Mouse (Mus musculus) heart, embryonic 15.5 days (tissue): ENCODE data around the gene Sult3a2. TPM values are rescaled to one million over a fixed set of nuclear protein-coding genes. Genes with fewer than 3 reads are reported as not detected.
"Not testable (repeated sequence)": the region's sequence is repeated elsewhere in the genome, so short reads cannot be mapped to it uniquely, and the experiment has no call there.

ENCODE experiments used
- ATAC-seq: fragments of 200-750 bp; cut with Nextera tagmentation; replicated peaks from 2 replicates; pipeline ENCODE4 v1.8.0; 2017; ENCODE audit warnings: low read depth, moderate TSS enrichment; ENCODE audit not compliant: insufficient number of reproducible peaks, insufficient read depth, low FRiP score
- H3K27ac ChIP-seq: fragments of 300-500 bp; sonication (generic); 2 replicates; pipeline ENCODE4 v1.5.1; 2015; ENCODE audit warnings: mild to moderate bottlenecking, inconsistent platforms
- H3K27me3 ChIP-seq: fragments of 300-500 bp; sonication (generic); 2 replicates; pipeline ENCODE4 v1.6.1; 2015; ENCODE audit warnings: inconsistent platforms
- H3K36me3 ChIP-seq: fragments of 300-500 bp; sonication (generic); 2 replicates; pipeline ENCODE4 v1.6.1; 2015; ENCODE audit warnings: mild to moderate bottlenecking, inconsistent platforms
- H3K4me1 ChIP-seq: fragments of 300-500 bp; sonication (generic); replicated peaks from 2 replicates; pipeline ENCODE4 v1.6.1; 2015; ENCODE audit warnings: inconsistent platforms
- H3K4me2 ChIP-seq: fragments of 300-500 bp; sonication (generic); 2 replicates; pipeline ENCODE4 v1.6.1; 2015; ENCODE audit warnings: inconsistent platforms, mild to moderate bottlenecking, moderate library complexity
- H3K4me3 ChIP-seq: fragments of 300-500 bp; sonication (generic); 2 replicates; pipeline ENCODE4 v1.5.1; 2015; ENCODE audit warnings: mild to moderate bottlenecking, inconsistent platforms
- H3K9ac ChIP-seq: fragments of 300-500 bp; sonication (generic); 2 replicates; pipeline ENCODE4 v1.6.1; 2015; ENCODE audit warnings: mild to moderate bottlenecking, inconsistent platforms
- H3K9me3 ChIP-seq: fragments of 300-500 bp; sonication (generic); replicated peaks from 2 replicates; pipeline ENCODE4 v1.6.1; 2016; ENCODE audit warnings: inconsistent platforms
- WGBS: fragments of 180-500 bp; shearing (Covaris S2); methylation state at CpG from one replicate; pipeline ENCODE4 v1.1.7; 2015; ENCODE audit warnings: mixed read lengths; 5-methylcytosine and 5-hydroxymethylcytosine counted together
- polyA plus RNA-seq: library from polyadenylated mRNA; unstranded; fragments of >200 nt; fragmentation: Nextera tagmentation; extraction: Ambion mirVana; gene quantifications from 2 replicates; pipeline ENCODE4 v1.2.1, GENCODE M21; 2015

Sult3a2 gene
- polyA plus RNA-seq = not detected in 2 replicates

DNA sequence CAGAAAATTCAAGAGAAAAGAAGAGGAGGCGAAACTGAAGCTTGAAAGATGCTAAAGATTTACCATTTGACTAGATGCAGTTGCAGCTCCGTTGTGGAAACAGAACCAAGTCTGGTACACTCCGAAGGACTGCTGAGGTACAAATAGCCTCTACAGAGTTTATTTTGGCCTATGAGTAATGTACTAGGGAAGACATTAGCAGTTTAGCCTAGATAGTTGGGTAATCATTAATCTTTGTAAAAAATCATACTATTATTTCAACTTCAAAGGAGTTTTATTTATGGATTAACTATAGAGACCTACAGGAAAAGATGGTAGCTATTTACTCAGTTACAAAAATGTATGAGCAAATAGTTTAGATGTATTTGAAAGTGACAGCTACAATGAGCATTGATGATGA is at the start of gene Sult3a2:
Gene Sult3a2, minus strand, starts transcription at position 101 of the 400 bp plus-strand sequence.
- Histone ChIP-seq H3K27me3 (no peaks in the 10 kb centered on the region), H3K36me3 (no peaks in the 10 kb centered on the region), H3K27ac (no peak within 1 kb of the TSS), H3K4me2 (no peak within 1 kb of the TSS), H3K4me3 (no peak within 1 kb of the TSS), H3K4me1 (no peaks in the 10 kb centered on the region), H3K9ac (no peak within 1 kb of the TSS), H3K9me3 (no peaks in the 10 kb centered on the region)
- WGBS = 83% methylated on average over 3 of the region's 3 CpGs
- no peak for ATAC-seq

- Histone ChIP-seq H3K4me2 (no peak overlapping the region), H3K4me1 (no peaks in the 10 kb centered on the region), H3K27ac (no peak overlapping the region), H3K9ac (no peak overlapping the region), H3K4me3 (no peak overlapping the region), H3K27me3 (no peaks in the 10 kb centered on the region), H3K36me3 (no peaks in the 10 kb centered on the region), H3K9me3 (no peaks in the 10 kb centered on the region)
- WGBS = 78% methylated on average over 3 of the region's 3 CpGs
- no peak for ATAC-seq
Observed at GRCm38 (mm10) chr10:33820892-33821291, 34.4 kb upstream of the Sult3a2 start.

- no peak overlapping the region for H3K4me3 ChIP-seq
- no peaks in the 10 kb centered on the region for H3K4me1 ChIP-seq
- H3K27me3 ChIP-seq = no peaks in the 10 kb centered on the region
- 59% methylated on average over 1 of the region's 1 CpGs for WGBS
- H3K9me3 ChIP-seq = no peaks in the 10 kb centered on the region
- H3K36me3 ChIP-seq = no peaks in the 10 kb centered on the region
- H3K27ac ChIP-seq = no peak overlapping the region
- H3K9ac ChIP-seq = no peak overlapping the region
- H3K4me2 ChIP-seq = no peak overlapping the region
- no peak for ATAC-seq
Observed at GRCm38 (mm10) chr10:33816923-33817322, 30.4 kb upstream of the Sult3a2 start.

DNA sequence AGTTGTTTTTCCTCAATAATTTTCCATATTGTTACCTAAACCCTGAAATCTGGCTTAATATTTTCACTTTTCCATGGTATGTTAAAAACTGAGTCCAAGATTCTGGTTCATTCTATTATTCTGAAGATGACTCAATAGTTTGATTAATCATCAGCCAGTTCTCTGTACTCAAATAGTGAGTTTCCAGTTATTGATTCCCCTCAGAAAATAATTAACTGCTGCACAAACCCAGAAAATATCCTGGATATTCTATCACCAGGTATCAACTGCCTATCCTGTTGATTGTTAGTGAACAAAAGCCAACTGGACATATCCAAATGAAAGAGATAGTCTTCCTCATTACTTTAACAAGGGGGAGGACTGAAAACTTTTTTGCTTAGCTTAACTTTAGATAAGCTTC is 27.8 kb upstream of the Sult3a2 start:
- no peak for ATAC-seq
- no peaks in the 10 kb centered on the region for H3K9me3 ChIP-seq
- H3K27ac ChIP-seq = no peak overlapping the region
- H3K36me3 ChIP-seq = no peaks in the 10 kb centered on the region
- no peak overlapping the region for H3K9ac ChIP-seq
- H3K27me3 ChIP-seq = no peaks in the 10 kb centered on the region
- no peak overlapping the region for H3K4me3 ChIP-seq
- H3K4me2 ChIP-seq = no peak overlapping the region
- no peaks in the 10 kb centered on the region for H3K4me1 ChIP-seq

DNA sequence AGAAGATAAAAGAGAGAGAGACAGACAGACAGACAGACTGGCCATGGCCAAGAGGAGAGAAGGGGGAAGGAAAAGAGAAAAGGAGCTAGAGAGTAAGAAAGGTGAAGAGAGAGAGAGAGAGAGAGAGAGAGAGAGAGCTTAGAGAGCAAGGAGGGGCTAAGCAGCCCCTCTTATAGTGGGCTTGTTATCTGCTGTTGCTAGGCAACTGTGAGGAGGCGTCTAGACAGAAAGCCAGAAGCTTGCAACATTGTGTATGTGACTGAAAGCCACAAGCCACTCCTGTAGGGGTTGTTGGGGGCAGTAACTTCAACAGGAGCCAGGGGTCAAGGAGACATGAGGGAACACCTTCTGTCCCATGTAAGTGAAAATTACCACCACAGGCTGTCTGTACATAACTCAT is 25.3 kb upstream of the Sult3a2 start:
- Histone ChIP-seq H3K4me2 (no peak overlapping the region), H3K9me3 (no peaks in the 10 kb centered on the region), H3K9ac (no peak overlapping the region), H3K4me3 (no peak overlapping the region), H3K36me3 (no peaks in the 10 kb centered on the region), H3K27me3 (no peaks in the 10 kb centered on the region), H3K27ac (no peak overlapping the region), H3K4me1 (no peaks in the 10 kb centered on the region)
- WGBS = 15% methylated on average over 1 of the region's 1 CpGs
- no peak for ATAC-seq

DNA sequence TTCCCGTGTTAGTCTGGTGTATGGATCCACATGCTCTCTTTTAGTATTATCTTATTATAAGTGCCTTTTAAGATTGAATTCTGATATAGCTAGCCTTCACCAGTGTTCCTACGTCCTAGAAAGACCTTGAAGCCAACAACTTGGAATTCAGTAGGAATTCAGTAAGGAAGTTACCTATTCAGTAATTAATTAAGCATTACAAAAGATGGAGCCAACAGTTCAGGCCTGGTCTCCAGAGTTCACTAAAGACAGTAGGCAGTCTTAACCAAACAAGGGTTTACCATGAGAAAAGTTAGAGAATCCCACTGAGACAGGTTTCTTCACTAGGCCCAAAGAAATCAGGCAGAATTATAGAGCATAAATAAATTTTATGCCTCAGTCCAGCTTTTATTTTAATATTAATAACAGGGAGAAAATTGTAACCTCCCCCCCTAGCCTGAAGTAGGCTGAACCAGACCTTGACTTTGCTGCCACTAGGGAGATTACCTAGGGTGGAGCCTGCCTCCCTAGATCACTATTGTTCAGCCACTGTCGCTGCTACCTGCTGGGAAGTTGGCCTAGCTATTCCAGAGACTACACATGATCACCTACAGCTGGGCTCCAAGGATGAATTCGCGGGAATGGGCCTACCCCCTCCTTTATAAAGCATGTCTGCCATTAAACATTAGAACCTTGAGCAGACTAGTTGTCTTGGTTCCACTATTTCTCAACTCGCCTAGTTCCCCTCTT is 10.9 kb upstream of the Sult3a2 start:
- H3K27me3 ChIP-seq, ATAC-seq: not testable (repeated sequence)

DNA sequence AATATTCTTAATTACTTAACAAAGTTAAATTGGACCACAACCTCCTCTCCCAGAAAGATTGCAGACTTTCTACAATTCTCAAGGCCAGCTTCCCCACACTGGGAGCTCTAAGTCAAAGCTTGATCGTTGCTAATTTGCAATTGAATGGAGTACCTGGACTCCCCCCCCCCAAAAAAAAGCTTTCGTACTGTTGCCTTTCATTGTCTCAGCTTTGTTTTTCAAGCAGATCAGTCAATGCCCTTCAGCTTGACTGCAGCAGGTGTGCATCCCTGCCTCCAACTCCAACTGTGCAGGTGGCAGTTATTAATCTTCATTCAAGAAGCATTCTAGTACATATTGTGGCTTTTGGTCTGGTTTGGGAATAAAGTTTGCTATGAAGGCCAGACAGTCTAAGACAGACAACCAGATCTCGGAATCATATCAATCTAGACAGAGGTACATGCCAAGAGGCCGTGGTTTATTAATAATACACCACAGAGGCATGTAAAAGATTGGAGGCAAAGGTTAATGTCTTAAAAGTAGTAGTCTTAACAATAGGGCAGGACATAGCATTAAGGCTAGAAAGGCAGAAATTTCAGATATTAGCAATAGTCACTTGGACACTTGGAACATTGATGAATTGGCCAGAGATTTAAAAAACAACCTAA is 9.9 kb upstream of the Sult3a2 start:
- ATAC-seq = not testable (repeated sequence)
- 69% methylated on average over 4 of the region's 4 CpGs for WGBS

More for the DNA sequence above, 10.9 kb upstream of the Sult3a2 start:
- not testable (repeated sequence) for H3K4me2 ChIP-seq, H3K4me1 ChIP-seq, H3K9ac ChIP-seq, H3K36me3 ChIP-seq, H3K4me3 ChIP-seq, H3K9me3 ChIP-seq, H3K27ac ChIP-seq
- 75% methylated on average over 6 of the region's 6 CpGs for WGBS

DNA sequence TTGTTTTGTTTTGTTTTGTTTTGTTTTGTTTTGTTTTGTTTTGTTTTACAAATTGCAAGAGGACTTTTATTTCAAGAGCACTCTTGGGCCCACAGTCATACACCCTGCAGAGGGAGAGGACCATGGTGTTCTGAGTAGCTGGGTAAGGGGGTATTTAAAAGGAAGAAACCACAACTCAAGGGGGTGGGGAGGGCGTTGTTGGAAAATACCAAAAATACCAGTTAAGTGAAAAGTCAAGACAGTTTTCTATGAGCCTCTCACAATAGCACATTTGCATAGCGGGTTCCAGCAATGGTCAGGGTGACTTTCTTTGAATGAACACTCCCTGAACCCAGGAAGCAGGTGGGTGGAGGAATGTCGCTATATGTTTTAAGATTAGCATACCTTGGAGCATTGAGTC is 5.7 kb upstream of the Sult3a2 start:
- WGBS = 75% methylated on average over 3 of the region's 3 CpGs
- H3K9ac ChIP-seq, H3K4me3 ChIP-seq, H3K4me1 ChIP-seq, H3K27ac ChIP-seq, H3K9me3 ChIP-seq, H3K4me2 ChIP-seq, H3K36me3 ChIP-seq, H3K27me3 ChIP-seq, ATAC-seq: not testable (repeated sequence)

More for the DNA sequence above, 9.9 kb upstream of the Sult3a2 start:
- not testable (repeated sequence) for H3K27ac ChIP-seq, H3K9me3 ChIP-seq, H3K36me3 ChIP-seq, H3K4me2 ChIP-seq, H3K4me1 ChIP-seq, H3K9ac ChIP-seq, H3K27me3 ChIP-seq, H3K4me3 ChIP-seq

DNA sequence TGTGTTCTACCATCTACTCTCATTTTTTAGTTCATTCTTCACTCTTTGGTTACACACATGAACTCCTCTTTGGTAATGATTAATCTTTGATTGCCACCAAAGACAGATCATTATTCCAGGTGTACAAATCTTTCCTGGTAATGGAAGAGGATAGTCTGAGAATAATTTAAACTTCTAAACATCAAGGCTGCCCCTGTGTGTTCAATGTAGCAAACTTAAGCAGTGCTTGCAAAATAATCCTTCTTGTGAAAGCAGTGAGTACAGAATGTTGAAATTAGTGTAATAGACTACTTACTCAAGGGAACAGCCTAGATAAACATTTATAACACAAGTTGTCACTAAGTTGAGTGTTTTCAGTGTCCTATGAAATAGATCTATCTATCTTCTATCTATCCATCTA is 1.0 kb upstream of the Sult3a2 start:
- Histone ChIP-seq H3K4me1 (no peaks in the 10 kb centered on the region), H3K9me3 (no peaks in the 10 kb centered on the region), H3K9ac (no peak overlapping the region), H3K36me3 (no peaks in the 10 kb centered on the region), H3K27ac (no peak overlapping the region), H3K27me3 (no peaks in the 10 kb centered on the region), H3K4me2 (no peak overlapping the region), H3K4me3 (no peak overlapping the region)
- no peak for ATAC-seq

DNA sequence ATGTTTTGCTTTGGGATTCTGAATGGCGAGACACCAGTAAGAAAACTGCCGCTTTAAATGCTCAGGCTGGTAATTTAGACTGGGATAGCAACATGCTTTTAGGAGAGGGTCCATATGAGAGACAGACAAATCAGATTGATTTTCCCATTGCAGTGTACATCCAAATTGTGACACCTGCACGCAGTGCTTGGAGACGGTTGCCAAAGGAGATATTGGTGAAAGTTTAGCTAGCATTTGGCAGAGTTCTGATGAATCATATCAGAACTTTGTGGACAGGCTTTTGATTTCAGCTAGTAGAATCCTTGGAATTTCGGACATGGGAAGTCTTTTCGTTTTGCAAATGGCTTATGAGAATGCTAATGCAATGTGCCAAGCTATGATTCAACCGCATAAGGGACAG is 51.3 kb downstream of the Sult3a2 start:
- not testable (repeated sequence) for H3K4me1 ChIP-seq, H3K9me3 ChIP-seq, H3K27ac ChIP-seq, ATAC-seq, H3K4me3 ChIP-seq, H3K27me3 ChIP-seq, H3K36me3 ChIP-seq, H3K9ac ChIP-seq, H3K4me2 ChIP-seq
- 88% methylated on average over 7 of the region's 7 CpGs for WGBS

- no peak overlapping the region for H3K4me2 ChIP-seq
- no peak overlapping the region for H3K4me3 ChIP-seq
- no peak for ATAC-seq
- no peaks in the 10 kb centered on the region for H3K27me3 ChIP-seq
- no peaks in the 10 kb centered on the region for H3K36me3 ChIP-seq
- H3K9me3 ChIP-seq = no peaks in the 10 kb centered on the region; the same call in 1 of the 2 replicates
- no peak overlapping the region for H3K9ac ChIP-seq
- H3K4me1 ChIP-seq = no peaks in the 10 kb centered on the region
- no peak overlapping the region for H3K27ac ChIP-seq
Observed at GRCm38 (mm10) chr10:33733241-33733640, 53.3 kb downstream of the Sult3a2 start.
